Mouse (Mus musculus) limb, embryonic 10.5 days (tissue): ENCODE measurements around the gene Thap4. TPM values are rescaled to one million over a fixed set of nuclear protein-coding genes. Genes with fewer than 3 reads are reported as not detected.

ENCODE experiments used
- DNase-seq: peaks from one replicate; pipeline ENCODE4 v3.0.0-alpha.2; 2017; ENCODE audit warnings: low spot score
- H3K27ac ChIP-seq: fragments of 300-500 bp; sonication (generic); 2 replicates; pipeline ENCODE4 v1.5.1; 2016; ENCODE audit warnings: mild to moderate bottlenecking
- H3K27me3 ChIP-seq: fragments of 300-500 bp; sonication (generic); 2 replicates; pipeline ENCODE4 v1.6.1; 2016; ENCODE audit warnings: low read depth, mild to moderate bottlenecking; ENCODE audit not compliant: poor library complexity, severe bottlenecking
- H3K36me3 ChIP-seq: fragments of 300-500 bp; sonication (generic); 2 replicates; pipeline ENCODE4 v1.6.1; 2016; ENCODE audit warnings: mild to moderate bottlenecking, moderate library complexity
- H3K4me1 ChIP-seq: fragments of 300-500 bp; sonication (generic); 2 replicates; pipeline ENCODE4 v1.6.1; 2016
- H3K4me3 ChIP-seq: fragments of 300-500 bp; sonication (generic); 2 replicates; pipeline ENCODE4 v1.5.1; 2016; ENCODE audit warnings: mild to moderate bottlenecking, moderate library complexity
- H3K9me3 ChIP-seq: fragments of 300-500 bp; sonication (generic); replicated peaks from 2 replicates; pipeline ENCODE4 v1.6.1; 2016; ENCODE audit warnings: mild to moderate bottlenecking
- WGBS: fragments of 180-500 bp; shearing (Covaris S2); methylation state at CpG from one replicate; pipeline ENCODE4 v1.1.7; 2016; 5-methylcytosine and 5-hydroxymethylcytosine counted together
- polyA plus RNA-seq: library from polyadenylated mRNA; unstranded; fragments of >200 nt; fragmentation: Nextera tagmentation; extraction: Ambion mirVana; gene quantifications from 2 replicates; pipeline ENCODE4 v1.2.1, GENCODE M21; 2016

Thap4 gene
- polyA plus RNA-seq, 1 experiment from 2014 or later = 54.8 TPM

- WGBS = 90% methylated on average over 4 of the region's 4 CpGs
- H3K27me3 ChIP-seq = no peaks in the 10 kb centered on the region
- no peak for DNase-seq
- H3K4me3 ChIP-seq = no peak overlapping the region
- H3K36me3 ChIP-seq = peaks cover 32% of the 10 kb centered on the region
- no peaks in the 10 kb centered on the region for H3K9me3 ChIP-seq
- H3K4me1 ChIP-seq = no peaks in the 10 kb centered on the region
- no peak overlapping the region for H3K27ac ChIP-seq
Observed at GRCm38 (mm10) chr1:93699159-93699558, 55.5 kb downstream of the Thap4 start.

- 49% methylated on average over 3 of the region's 3 CpGs for WGBS
- Histone ChIP-seq H3K4me3 (no peak overlapping the region), H3K36me3 (peaks cover 21% of the 10 kb centered on the region), H3K4me1 (no peaks in the 10 kb centered on the region), H3K9me3 (no peaks in the 10 kb centered on the region), H3K27ac (no peak overlapping the region), H3K27me3 (no peaks in the 10 kb centered on the region)
- no peak for DNase-seq
Observed at GRCm38 (mm10) chr1:93697317-93697716, 57.3 kb downstream of the Thap4 start.

- no peak for DNase-seq
- Histone ChIP-seq H3K27ac (no peak overlapping the region), H3K9me3 (no peaks in the 10 kb centered on the region), H3K4me1 (no peaks in the 10 kb centered on the region), H3K27me3 (no peaks in the 10 kb centered on the region), H3K4me3 (no peak overlapping the region), H3K36me3 (peaks cover 30% of the 10 kb centered on the region)
- WGBS = 87% methylated on average over 6 of the region's 6 CpGs
Observed at GRCm38 (mm10) chr1:93694966-93695365, 59.7 kb downstream of the Thap4 start.

DNA sequence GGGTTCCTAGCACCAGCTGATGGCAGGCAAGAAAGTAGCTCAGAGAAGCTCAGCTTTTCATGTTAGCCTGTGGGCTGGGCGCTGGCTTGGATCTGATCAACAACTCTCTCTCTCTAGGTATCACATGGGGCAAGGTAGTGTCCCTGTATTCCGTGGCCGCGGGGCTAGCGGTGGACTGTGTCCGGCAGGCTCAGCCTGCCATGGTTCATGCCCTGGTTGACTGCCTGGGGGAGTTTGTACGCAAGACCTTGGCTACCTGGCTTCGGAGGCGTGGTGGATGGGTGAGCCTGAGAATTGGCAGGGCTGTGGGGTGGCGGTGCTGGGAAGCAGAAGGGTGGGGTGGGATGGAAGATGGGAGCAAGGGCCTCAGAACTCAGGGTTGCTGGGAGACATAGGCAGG, 60.7 kb downstream of the Thap4 start:
- no peak for DNase-seq
- no peak overlapping the region for H3K4me3 ChIP-seq
- H3K27me3 ChIP-seq = no peaks in the 10 kb centered on the region
- no peak overlapping the region for H3K27ac ChIP-seq
- peaks cover 30% of the 10 kb centered on the region for H3K36me3 ChIP-seq
- WGBS = 96% methylated on average over 10 of the region's 10 CpGs
- H3K9me3 ChIP-seq = no peaks in the 10 kb centered on the region
- H3K4me1 ChIP-seq = no peaks in the 10 kb centered on the region

- no peaks in the 10 kb centered on the region for H3K9me3 ChIP-seq
- peaks cover 30% of the 10 kb centered on the region for H3K36me3 ChIP-seq
- 91% methylated on average over 3 of the region's 3 CpGs for WGBS
- H3K4me3 ChIP-seq = no peak overlapping the region
- H3K27me3 ChIP-seq = no peaks in the 10 kb centered on the region
- DNase-seq = no peak
- no peaks in the 10 kb centered on the region for H3K4me1 ChIP-seq
- H3K27ac ChIP-seq = no peak overlapping the region
Observed at GRCm38 (mm10) chr1:93693502-93693901, 61.2 kb downstream of the Thap4 start.

- Histone ChIP-seq H3K4me1 (no peaks in the 10 kb centered on the region), H3K9me3 (no peaks in the 10 kb centered on the region), H3K36me3 (peaks cover 30% of the 10 kb centered on the region), H3K27ac (no peak overlapping the region), H3K4me3 (no peak overlapping the region), H3K27me3 (peaks cover under 1% of the 10 kb centered on the region; the same call in 1 of the 2 replicates)
- WGBS = 95% methylated on average over 9 of the region's 9 CpGs
- DNase-seq = no peak
Observed at GRCm38 (mm10) chr1:93692773-93693172, 61.9 kb downstream of the Thap4 start.

- Histone ChIP-seq H3K27me3 (peaks cover 10% of the 10 kb centered on the region), H3K27ac (no peak overlapping the region), H3K9me3 (no peaks in the 10 kb centered on the region), H3K36me3 (peaks cover 30% of the 10 kb centered on the region), H3K4me3 (no peak overlapping the region), H3K4me1 (peaks cover under 1% of the 10 kb centered on the region; the same call in 1 of the 2 replicates)
- 88% methylated on average over 10 of the region's 10 CpGs for WGBS
- DNase-seq = no peak
Observed at GRCm38 (mm10) chr1:93691786-93692357, 62.8 kb downstream of the Thap4 start.

DNA sequence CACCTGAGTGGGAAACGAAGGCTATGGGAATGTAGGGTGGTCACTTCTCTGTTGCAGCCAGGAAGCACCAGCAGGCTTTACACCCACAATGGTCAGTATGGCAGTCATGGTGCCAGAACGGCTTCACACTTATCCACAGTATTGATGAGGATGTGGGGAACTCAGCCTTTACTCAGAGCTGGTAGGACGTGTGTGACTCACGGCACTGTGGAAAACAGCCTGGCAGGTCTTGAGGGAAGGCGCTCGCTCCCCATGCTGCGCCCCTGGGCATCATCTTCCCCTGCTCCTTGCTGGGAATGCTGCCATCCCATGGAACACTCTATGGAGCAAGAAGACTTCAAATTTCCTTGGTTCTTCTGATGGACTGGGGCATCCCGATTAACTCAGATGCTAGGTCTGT, 63.6 kb downstream of the Thap4 start:
- H3K36me3 ChIP-seq = peaks cover 30% of the 10 kb centered on the region

GRCm38 (mm10) chr1:93689901-93690496, 64.7 kb downstream of the Thap4 start:
- no peak overlapping the region for H3K27ac ChIP-seq
- H3K27me3 ChIP-seq = peaks cover 28% of the 10 kb centered on the region
- no peak overlapping the region for H3K4me3 ChIP-seq
- 84% methylated on average over 7 of the region's 7 CpGs for WGBS
- H3K4me1 ChIP-seq = peaks cover 18% of the 10 kb centered on the region
- H3K9me3 ChIP-seq = no peaks in the 10 kb centered on the region
- H3K36me3 ChIP-seq = peaks cover 19% of the 10 kb centered on the region
- no peak for DNase-seq

More for the DNA sequence above, 63.6 kb downstream of the Thap4 start:
- no peak for DNase-seq
- H3K4me1 ChIP-seq = peaks cover 8% of the 10 kb centered on the region
- H3K27me3 ChIP-seq = peaks cover 17% of the 10 kb centered on the region
- H3K27ac ChIP-seq = no peak overlapping the region
- no peaks in the 10 kb centered on the region for H3K9me3 ChIP-seq
- H3K4me3 ChIP-seq = no peak overlapping the region
- 95% methylated on average over 8 of the region's 8 CpGs for WGBS

GRCm38 (mm10) chr1:93688154-93688553, 66.5 kb downstream of the Thap4 start:
- no peak for DNase-seq
- 89% methylated on average over 8 of the region's 8 CpGs for WGBS
- H3K9me3 ChIP-seq = no peaks in the 10 kb centered on the region

DNA sequence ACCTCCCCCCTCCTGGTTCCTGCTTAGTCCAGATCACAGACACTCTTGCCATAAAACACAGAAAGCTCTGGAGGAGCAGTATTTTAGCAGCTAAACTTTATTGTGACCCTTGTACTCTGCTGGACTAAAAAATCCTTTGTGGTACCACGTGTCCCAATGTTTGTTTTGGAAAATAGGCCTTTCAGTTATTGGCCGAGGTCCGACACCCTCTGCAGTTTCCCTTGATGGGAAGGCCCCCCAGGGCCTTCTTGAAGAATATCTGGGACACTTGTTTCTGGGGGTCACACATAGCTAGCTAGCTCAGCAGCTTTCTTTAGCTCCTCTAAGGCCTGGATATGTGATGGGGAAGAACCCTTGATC, 67.7 kb downstream of the Thap4 start:
- H3K27me3 ChIP-seq = peaks cover 45% of the 10 kb centered on the region
- peak overlapping the region; percentile 85; the same call in 1 of the 2 replicates for H3K27ac ChIP-seq
- no peak for DNase-seq
- H3K4me3 ChIP-seq = peak overlapping the region; percentile 60
- WGBS = 64% methylated on average over 3 of the region's 3 CpGs
- H3K9me3 ChIP-seq = no peaks in the 10 kb centered on the region
- H3K4me1 ChIP-seq = peaks cover 18% of the 10 kb centered on the region
- H3K36me3 ChIP-seq = peaks cover 9% of the 10 kb centered on the region; the same call in 1 of the 2 replicates

More at GRCm38 (mm10) chr1:93688154-93688553, 66.5 kb downstream of the Thap4 start:
- peaks cover 18% of the 10 kb centered on the region for H3K4me1 ChIP-seq
- H3K4me3 ChIP-seq = no peak overlapping the region
- H3K36me3 ChIP-seq = peaks cover 14% of the 10 kb centered on the region; the same call in 1 of the 2 replicates
- H3K27ac ChIP-seq = no peak overlapping the region
- peaks cover 45% of the 10 kb centered on the region for H3K27me3 ChIP-seq

GRCm38 (mm10) chr1:93686245-93686960, 68.3 kb downstream of the Thap4 start:
- Histone ChIP-seq H3K4me1 (peaks cover 18% of the 10 kb centered on the region), H3K36me3 (peaks cover 6% of the 10 kb centered on the region; the same call in 1 of the 2 replicates), H3K27ac (peak overlapping the region; percentile 85), H3K4me3 (peak overlapping the region; percentile 60), H3K27me3 (peaks cover 45% of the 10 kb centered on the region), H3K9me3 (no peaks in the 10 kb centered on the region)
- 6% methylated on average over 51 of the region's 51 CpGs for WGBS
- DNase-seq = peak; percentile 85
